Mouse (Mus musculus) layer of hippocampus, adult 9-11 months (tissue): Measurements from ENCODE around the gene Adgrb3.

ENCODE experiments used
- DNase-seq: peaks from one replicate; pipeline ENCODE4 v3.0.0; 2022

Gene Adgrb3

DNA sequence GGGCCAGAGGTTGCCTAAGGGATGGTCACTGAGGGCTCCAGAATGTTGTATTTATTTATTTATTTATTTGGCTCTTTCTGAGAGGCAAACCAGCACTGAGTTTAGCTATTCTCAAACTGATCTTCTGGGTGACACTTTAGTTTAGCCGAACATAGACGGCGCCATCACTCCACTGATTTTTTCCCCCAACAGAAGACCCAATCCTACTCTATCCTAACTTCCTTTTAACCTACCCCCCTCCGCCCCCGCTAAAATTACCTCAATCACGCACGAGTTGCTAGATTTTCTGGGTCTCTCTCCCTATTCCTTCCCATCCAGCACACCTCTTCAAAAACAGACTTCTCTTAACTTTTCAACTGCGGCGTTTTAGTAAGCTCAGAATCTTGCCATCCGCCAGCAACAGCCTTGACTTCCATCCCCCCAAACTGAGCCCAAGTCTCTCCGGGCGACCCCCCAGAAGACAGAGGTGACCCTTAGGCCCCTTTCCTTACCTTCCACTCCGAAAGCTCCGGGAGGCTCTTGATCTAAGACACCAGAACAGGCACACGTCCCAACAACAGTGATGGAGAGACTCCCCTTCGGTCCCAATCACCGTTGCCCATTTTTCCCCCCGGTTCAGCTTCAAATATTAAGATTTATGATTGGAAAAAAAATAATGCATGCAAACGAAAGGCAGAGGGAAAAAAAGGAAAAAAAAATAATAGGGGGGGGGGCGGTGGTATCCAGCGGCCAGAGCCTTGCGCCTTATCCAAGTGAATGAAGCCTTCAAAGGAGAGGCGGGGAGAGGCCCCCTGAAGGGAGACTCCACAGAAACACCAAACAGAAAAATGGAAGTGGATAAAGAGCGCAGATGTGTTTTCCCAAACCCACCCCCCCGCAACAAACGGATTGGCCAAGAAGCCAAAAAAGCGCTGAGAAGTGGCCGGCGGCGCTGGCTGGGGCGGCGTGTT, at the start of gene Adgrb3:
Adgrb3 (minus strand) TSS at position 737 of the 950 bp plus-strand sequence.
- peak; percentile 42 for DNase-seq

DNA sequence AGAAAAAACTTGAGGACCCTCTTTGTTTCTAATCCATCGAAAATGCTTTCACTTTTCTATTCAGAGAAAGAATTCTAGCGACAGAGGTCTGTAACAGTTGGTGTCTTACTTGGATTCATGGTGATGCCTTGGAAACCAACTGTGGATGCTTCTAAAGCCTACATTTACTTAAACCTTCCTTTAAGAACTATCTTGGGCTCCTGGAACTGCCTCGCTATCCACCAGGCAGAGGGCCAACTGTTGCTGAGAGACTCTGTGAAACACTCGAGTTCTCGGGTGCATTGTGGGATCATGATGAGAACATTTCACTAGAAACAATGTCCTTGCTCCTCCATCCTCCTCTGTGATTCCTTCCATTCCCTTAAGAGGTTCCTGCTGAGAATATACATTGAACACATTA, 48.0 kb upstream of the Adgrb3 start:
- no peak for DNase-seq

GRCm38 (mm10) chr1:25857473-25857872, 28.0 kb upstream of the Adgrb3 start:
- no peak for DNase-seq

- DNase-seq: no peak
These were observed 25.0 kb upstream of the Adgrb3 start for GRCm38 (mm10) chr1:25854451-25854978.

DNA sequence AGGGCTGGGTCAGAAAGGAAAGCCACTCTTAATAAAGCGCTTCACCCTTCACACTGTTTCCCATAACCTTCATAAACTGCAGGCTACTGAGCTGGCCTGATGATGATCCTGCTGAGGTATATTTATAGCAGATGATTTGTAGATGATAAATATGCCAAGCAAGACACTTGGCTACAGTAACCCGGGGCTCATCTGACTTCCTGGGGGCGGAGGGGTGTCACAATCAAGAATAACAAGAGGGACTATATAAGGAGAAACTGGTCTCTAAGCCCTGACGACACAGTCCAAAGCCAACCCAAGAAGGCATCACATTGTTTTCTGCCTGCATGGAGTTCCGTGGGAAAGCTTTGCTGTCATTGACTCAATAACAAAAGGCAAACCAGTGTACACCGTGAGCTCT, 2.8 kb upstream of the Adgrb3 start:
- no peak for DNase-seq

- DNase-seq: no peak
These were observed 2.0 kb upstream of the Adgrb3 start for GRCm38 (mm10) chr1:25831521-25831900.

DNA sequence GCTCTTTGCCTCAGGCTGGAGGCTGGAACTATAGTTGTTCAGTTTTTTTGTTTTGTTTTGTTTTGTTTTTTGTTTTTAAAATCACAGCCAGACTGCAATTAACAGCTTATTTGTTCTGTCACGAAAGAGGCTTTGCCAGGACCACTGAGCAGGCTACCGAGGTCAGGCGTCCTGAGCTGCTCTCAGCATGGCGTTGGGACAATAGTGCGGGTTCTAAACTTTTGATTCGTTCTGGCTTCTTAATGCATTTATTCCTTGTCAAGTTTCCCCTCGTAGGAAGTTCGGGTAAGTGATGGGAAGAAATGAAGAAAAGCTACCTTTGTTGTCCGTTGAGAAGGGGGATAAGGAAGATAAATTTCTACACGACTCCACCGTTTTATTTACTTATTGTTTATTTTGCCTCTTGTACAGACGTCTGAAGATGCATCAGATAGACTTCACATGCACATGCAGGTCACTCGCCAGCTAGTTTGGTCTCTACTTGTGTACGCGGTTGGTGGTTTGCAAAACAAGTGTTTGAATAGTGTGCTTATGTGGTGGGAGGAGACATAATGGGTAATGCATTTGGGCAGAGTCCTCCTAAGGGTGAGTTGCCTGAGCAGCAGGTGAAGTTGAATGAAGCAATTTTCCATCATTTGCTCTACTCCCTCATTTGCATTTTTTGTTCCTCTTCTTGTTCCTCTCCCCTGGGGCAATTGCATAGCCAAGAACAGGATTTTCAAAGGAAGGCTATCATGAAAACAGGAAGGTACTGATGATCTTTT, 1.4 kb upstream of the Adgrb3 start:
- no peak for DNase-seq

DNA sequence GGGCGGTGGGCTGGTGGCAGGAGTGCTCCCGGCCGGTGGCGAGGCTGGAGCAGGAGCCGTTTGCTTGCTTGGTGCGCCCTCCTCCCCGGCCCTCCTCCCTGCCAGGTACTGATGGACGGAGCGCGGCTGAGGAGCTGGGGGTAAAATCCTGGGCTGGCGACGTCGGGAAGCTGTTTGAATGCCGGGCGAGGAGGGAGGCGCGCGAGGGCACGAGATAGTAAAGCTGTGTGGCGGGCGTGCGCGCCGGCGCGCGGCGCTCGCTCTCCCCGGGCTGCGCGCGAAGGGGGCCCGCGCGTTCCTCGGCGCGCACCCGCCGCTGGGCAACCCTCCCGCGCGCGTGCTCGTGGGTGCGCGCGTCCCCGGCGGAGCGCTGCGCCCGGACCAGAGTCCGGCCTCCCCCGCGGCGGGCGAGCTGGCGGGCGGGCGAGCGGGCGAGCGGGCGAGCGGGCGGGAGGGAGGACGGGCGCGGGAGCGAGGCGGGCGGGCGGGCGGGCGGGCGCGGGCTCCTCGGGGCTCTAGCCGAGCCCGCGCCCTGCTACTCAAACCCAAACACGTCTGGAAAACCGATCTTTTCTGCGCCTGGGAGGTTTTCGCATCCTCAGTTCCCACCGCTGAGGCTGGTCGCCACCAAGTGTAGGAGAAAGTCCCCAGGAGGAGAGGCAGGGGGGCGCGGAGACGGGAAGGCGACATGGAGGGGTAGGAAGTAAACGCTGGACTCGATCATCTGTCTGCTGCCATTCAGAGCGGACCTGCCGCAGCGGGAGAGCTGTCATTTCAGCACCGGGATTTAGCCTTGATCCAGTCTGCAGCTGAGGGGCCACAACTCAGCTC, 629 bp upstream of the Adgrb3 start:
- peak; percentile 76 for DNase-seq

- DNase-seq: peak; percentile 31
These were observed 1.3 kb downstream of the Adgrb3 start for GRCm38 (mm10) chr1:25828071-25828755.

- no peak for DNase-seq
These were observed 2.1 kb downstream of the Adgrb3 start for GRCm38 (mm10) chr1:25827436-25827835.

DNA sequence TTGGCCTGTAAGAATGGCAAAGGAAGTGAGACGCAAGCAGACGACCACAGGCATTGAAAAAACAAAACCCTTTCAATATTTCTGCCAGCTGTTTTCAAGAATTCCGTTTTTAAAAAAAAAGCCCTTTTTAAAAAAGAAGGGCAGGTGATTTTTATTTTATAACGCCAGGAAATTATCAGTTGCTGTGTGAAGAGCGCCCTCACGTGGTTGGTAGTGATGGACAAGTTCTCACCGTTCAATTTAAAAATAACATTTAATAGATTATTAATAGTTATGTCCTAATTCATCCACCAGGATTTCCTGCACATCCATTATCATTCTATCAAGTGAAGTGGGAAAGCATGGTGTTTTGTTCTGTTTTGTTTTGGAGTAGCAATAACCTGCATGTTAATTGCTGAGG, 2.7 kb downstream of the Adgrb3 start:
- DNase-seq: peak; percentile 50

GRCm38 (mm10) chr1:25824626-25825025, 4.9 kb downstream of the Adgrb3 start:
- peak; percentile 38 for DNase-seq

DNA sequence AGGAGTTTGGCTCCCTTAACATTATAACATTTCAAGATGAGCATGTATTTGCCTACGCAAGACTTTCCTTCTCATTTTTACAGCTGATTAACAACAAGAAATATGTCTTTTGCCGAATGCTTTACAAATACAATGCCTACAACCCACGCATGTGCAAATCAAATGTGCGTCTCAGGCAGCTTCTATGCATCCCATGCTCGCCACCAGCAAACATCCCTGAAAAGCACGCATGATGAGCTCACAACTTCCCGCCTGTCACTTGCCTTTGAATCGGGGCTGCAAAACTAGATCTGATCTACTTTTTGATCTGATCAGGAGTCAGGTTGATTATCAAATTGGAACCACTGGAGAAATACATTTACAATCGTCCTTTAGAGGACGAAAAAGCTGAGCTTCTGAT, 5.5 kb downstream of the Adgrb3 start:
- no peak for DNase-seq

DNA sequence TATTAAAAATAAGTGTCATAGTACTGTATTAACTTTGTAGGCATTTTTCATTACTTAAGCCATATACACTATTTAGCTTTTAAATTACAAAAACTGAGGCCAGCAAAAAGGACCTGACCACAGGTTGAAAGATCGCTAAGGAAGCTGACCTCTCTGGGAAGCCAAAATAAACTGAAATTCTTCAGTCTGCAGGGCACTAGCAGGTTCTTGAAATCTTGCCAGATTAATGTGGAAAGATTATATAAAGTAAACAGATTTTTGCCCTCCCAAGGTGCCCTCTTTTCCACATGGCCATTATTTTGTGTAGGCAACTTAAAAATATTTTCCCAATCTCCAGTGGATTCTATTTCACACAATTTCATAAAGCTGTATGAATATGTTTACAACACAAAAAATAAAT, 14.0 kb downstream of the Adgrb3 start:
- DNase-seq: no peak

- DNase-seq: no peak
These were observed 50.7 kb downstream of the Adgrb3 start for GRCm38 (mm10) chr1:25778784-25779183.

GRCm38 (mm10) chr1:25777459-25777858, 52.0 kb downstream of the Adgrb3 start:
- DNase-seq: no peak

- peak; percentile 41 for DNase-seq
These were observed 53.9 kb downstream of the Adgrb3 start for GRCm38 (mm10) chr1:25775440-25776130.

GRCm38 (mm10) chr1:25768958-25769357, 60.5 kb downstream of the Adgrb3 start:
- DNase-seq: no peak

DNA sequence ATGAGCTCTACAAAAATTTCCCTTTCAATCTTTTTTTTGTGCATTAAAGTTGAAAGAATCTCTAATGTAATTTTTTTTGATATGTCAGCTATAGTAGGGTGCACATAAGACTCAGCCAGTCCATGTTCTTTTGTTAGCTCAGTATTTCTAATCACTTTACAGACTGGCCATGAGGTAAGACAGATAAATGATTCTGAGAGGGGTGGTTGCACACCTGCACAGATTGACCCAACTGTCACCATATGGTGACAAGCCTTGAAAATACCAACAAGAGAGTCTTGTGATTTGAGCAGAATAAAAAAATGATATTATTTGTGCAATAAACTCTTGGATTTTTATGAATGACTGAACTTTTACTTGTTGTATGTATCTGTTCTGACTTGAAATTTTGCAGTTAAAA, 74.2 kb downstream of the Adgrb3 start:
- DNase-seq: no peak

GRCm38 (mm10) chr1:25754528-25754927, 75.0 kb downstream of the Adgrb3 start:
- DNase-seq: no peak

DNA sequence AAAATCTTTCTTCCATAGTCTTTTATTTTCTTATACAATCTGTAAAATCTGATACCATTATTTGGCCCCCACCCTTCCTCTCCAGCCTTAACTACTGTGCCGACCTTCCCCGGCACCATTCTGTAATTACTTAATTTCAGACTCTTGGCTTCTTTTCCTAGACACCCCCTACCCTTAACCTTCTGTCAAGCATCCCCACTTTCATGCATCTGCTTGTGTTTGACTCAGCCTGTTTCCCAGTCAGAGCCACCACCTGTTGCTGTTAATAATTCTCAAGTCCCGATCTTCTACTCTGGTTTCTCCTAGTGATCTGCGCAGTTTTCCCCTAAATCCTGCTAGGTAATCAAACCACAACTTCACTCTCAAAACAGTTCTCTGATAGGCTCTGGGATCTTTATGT, 83.9 kb downstream of the Adgrb3 start:
- no peak for DNase-seq

DNA sequence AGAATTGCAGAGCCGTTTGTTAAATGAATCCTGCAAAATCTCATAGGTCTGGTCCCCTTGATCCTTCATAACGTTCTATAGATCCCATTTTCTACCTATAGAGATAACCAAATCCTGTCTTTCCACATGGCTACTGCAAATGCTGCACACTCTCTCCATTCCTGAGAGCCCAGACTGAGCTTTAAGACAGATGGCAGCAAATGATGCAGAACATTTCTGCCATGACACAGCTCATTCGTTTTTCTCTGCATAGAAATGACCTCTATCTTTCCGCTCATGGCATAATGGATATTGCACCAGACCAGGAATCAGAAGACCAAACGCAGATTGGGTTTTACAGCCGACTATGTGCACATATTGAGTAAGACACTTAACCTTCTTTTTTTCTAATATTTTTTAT, 84.8 kb downstream of the Adgrb3 start:
- DNase-seq: no peak
